Mouse (Mus musculus) cerebellum, adult 2 months (tissue): ENCODE data around the gene Fermt2. TPM values are rescaled to one million over a fixed set of nuclear protein-coding genes. Genes with fewer than 3 reads are reported as not detected.

ENCODE experiments used
- DNase-seq, 2 experiments: peaks; one replicate each; pipeline ENCODE4 v3.0.0; 2021
- H3K27ac ChIP-seq: fragments of 200-500 bp; 2 replicates; pipeline ENCODE4 v1.5.1; 2012; ENCODE audit warnings: low read length, control low read depth, inconsistent platforms; ENCODE audit not compliant: insufficient read depth
- H3K27me3 ChIP-seq: fragments of 200-500 bp; 2 replicates; pipeline ENCODE4 v1.6.1; 2012; ENCODE audit warnings: inconsistent platforms, mild to moderate bottlenecking, low read length, moderate library complexity; ENCODE audit not compliant: control insufficient read depth, insufficient read depth
- H3K4me1 ChIP-seq: fragments of 200-500 bp; 2 replicates; pipeline ENCODE4 v1.6.1; 2011; ENCODE audit warnings: low read length; ENCODE audit not compliant: control insufficient read depth, insufficient read depth
- H3K4me3 ChIP-seq: fragments of 200-500 bp; replicated peaks from 2 replicates; pipeline ENCODE3; 2011; ENCODE audit warnings: mild to moderate bottlenecking, low read depth, low read length, control low read depth; ENCODE audit not compliant: insufficient read depth
- CTCF ChIP-seq: fragments of 200-500 bp; IDR thresholded peaks from 2 replicates; pipeline ENCODE4 v1.5.1; 2011; ENCODE audit warnings: low read depth, mild to moderate bottlenecking, control low read depth, low read length, moderate library complexity, borderline replicate concordance; ENCODE audit not compliant: insufficient read depth
- POLR2A ChIP-seq: fragments of 200-500 bp; IDR thresholded peaks from 2 replicates; pipeline ENCODE4 v1.6.1; 2011; ENCODE audit warnings: low read length, control low read depth, borderline replicate concordance; ENCODE audit not compliant: insufficient read depth
- WGBS: fragments of 180-500 bp; shearing (Covaris S2); methylation state at CpG from one replicate; pipeline ENCODE4 v1.1.7; 2018; 5-methylcytosine and 5-hydroxymethylcytosine counted together
- polyA plus RNA-seq: library from polyadenylated mRNA; depleted of rRNA; stranded (reverse); fragments of >200 nt; gene quantifications from 2 replicates; pipeline ENCODE4 v1.2.3, GENCODE M21; 2012; rRNA removed

Gene Fermt2
- polyA plus RNA-seq, 1 experiment: 81.0 TPM

- DNase-seq: no peak
- Histone ChIP-seq H3K4me1 (no peaks in the 10 kb centered on the region), H3K4me3 (no peak overlapping the region), H3K27ac (no peak overlapping the region), H3K27me3 (no peaks in the 10 kb centered on the region; the same call in 1 of the 2 replicates)
- WGBS: 75% methylated on average over 6 of the region's 6 CpGs
- TF ChIP-seq POLR2A: no peak
- TF ChIP-seq CTCF: peak; percentile 32; the same call in 1 of the 2 replicates
Measured at GRCm38 (mm10) chr14:45434220-45434619, 95.7 kb downstream of the Fermt2 start.

GRCm38 (mm10) chr14:45432003-45432402 is 97.9 kb downstream of the Fermt2 start:
- DNase-seq: no peak

GRCm38 (mm10) chr14:45430066-45430842 is 99.7 kb downstream of the Fermt2 start:
- H3K4me1 ChIP-seq: no peaks in the 10 kb centered on the region
- H3K27me3 ChIP-seq: no peaks in the 10 kb centered on the region; the same call in 1 of the 2 replicates
- TF ChIP-seq POLR2A: no peak
- no peak for TF ChIP-seq CTCF
- H3K4me3 ChIP-seq: no peak overlapping the region
- no peak for DNase-seq
- WGBS: 91% methylated on average over 13 of the region's 13 CpGs
- no peak overlapping the region for H3K27ac ChIP-seq

More at GRCm38 (mm10) chr14:45432003-45432402, 97.9 kb downstream of the Fermt2 start:
- H3K27me3 ChIP-seq: no peaks in the 10 kb centered on the region; the same call in 1 of the 2 replicates
- no peak overlapping the region for H3K27ac ChIP-seq
- no peaks in the 10 kb centered on the region for H3K4me1 ChIP-seq
- TF ChIP-seq POLR2A: no peak
- peak; percentile 44 for TF ChIP-seq CTCF
- H3K4me3 ChIP-seq: no peak overlapping the region
- WGBS: 68% methylated on average over 4 of the region's 4 CpGs

GRCm38 (mm10) chr14:45423220-45423619 is 106.7 kb downstream of the Fermt2 start:
- H3K27me3 ChIP-seq: no peaks in the 10 kb centered on the region
- H3K27ac ChIP-seq: no peak overlapping the region
- no peaks in the 10 kb centered on the region for H3K4me1 ChIP-seq
- peak; percentile 35 to 42 for DNase-seq
- peak; percentile 48; the same call in 1 of the 2 replicates for TF ChIP-seq CTCF
- TF ChIP-seq POLR2A: no peak
- 5% methylated on average over 5 of the region's 5 CpGs for WGBS
- no peak overlapping the region for H3K4me3 ChIP-seq

DNA sequence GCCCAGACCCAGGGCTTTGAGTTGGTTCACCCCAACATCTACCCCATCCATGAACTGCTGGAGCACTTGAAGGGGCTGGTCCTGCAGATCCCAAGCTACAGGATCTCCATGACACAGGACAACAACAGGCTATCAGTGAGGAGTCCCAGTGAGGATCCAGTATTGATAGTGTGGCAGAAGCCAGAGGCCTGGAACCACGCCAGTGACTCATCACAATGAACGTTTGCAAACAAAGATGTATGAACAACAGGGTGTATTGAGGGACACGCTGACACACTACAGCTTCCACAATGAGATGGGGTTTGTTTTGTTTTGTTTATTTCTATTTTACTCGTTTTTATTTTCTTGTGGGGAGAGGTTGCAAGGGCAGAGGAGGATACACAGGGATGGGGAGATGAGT is 107.5 kb downstream of the Fermt2 start:
- H3K4me3 ChIP-seq: no peak overlapping the region
- no peak overlapping the region for H3K27ac ChIP-seq
- H3K27me3 ChIP-seq: no peaks in the 10 kb centered on the region
- no peaks in the 10 kb centered on the region for H3K4me1 ChIP-seq
- no peak for TF ChIP-seq CTCF
- no peak for TF ChIP-seq POLR2A
- DNase-seq: peak; percentile 13 to 14
- 29% methylated on average over 4 of the region's 4 CpGs for WGBS

- no peaks in the 10 kb centered on the region for H3K27me3 ChIP-seq
- no peaks in the 10 kb centered on the region for H3K4me1 ChIP-seq
- H3K27ac ChIP-seq: no peak overlapping the region
- H3K4me3 ChIP-seq: no peak overlapping the region
- no peak for DNase-seq
- WGBS: 62% methylated on average over 4 of the region's 4 CpGs
- TF ChIP-seq POLR2A (no peak), CTCF (no peak)
Measured at GRCm38 (mm10) chr14:45419323-45419722, 110.6 kb downstream of the Fermt2 start.

- DNase-seq: no peak
- Histone ChIP-seq H3K27ac (no peak overlapping the region), H3K27me3 (no peaks in the 10 kb centered on the region), H3K4me3 (no peak overlapping the region), H3K4me1 (no peaks in the 10 kb centered on the region)
- 85% methylated on average over 3 of the region's 3 CpGs for WGBS
- no peak for TF ChIP-seq CTCF
- no peak for TF ChIP-seq POLR2A
Measured at GRCm38 (mm10) chr14:45418553-45418952, 111.4 kb downstream of the Fermt2 start.

DNA sequence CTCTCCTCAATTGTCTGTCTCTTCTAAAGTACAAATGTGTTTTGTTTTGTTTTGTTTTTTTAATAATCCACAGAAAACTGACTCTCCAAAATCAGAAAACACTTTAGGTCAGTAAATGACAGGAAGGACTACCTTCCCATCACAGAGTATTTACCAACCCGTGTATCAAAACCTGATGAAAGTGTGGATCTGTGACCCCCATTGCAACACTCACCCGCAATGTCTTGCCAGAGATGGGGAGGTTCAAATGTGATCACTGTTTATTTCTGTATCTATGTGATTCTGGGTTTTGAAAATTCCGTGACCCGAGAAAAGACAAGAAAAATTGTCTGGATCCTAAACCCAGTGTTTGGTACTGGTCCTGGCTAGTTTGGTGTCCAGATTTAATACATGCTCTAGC is 113.7 kb downstream of the Fermt2 start:
- WGBS: 92% methylated on average over 4 of the region's 4 CpGs
- Histone ChIP-seq H3K27ac (no peak overlapping the region), H3K4me1 (no peaks in the 10 kb centered on the region), H3K4me3 (no peak overlapping the region), H3K27me3 (no peaks in the 10 kb centered on the region)
- no peak for DNase-seq
- TF ChIP-seq CTCF: no peak
- TF ChIP-seq POLR2A: no peak

Other genes starting within 250 kb of the Fermt2 start
- 24.9 and 25.8 TPM in 2 replicates for gene Ero1l, start 211.3 kb downstream of the Fermt2 start, polyA plus RNA-seq
- 115 and 116 TPM in 2 replicates for gene Psmc6, start 200.3 kb downstream of the Fermt2 start, polyA plus RNA-seq
- gene Styx, start 179.0 kb downstream of the Fermt2 start, polyA plus RNA-seq: 14.7 and 17.2 TPM in 2 replicates
- gene Gnpnat1, start 125.2 kb downstream of the Fermt2 start, polyA plus RNA-seq: 14.1 and 14.4 TPM in 2 replicates
- 61.5 and 66.3 TPM in 2 replicates for gene Ddhd1, start 128.0 kb upstream of the Fermt2 start, polyA plus RNA-seq